Mouse (Mus musculus): ENCODE measurements at regions not wholly inside any gene's neighbourhood (a gene's known extent, or its start where the extent isn't known, plus 50 kb on each side); places are given as distances from the start of the nearest gene placed in this dataset.

DNA sequence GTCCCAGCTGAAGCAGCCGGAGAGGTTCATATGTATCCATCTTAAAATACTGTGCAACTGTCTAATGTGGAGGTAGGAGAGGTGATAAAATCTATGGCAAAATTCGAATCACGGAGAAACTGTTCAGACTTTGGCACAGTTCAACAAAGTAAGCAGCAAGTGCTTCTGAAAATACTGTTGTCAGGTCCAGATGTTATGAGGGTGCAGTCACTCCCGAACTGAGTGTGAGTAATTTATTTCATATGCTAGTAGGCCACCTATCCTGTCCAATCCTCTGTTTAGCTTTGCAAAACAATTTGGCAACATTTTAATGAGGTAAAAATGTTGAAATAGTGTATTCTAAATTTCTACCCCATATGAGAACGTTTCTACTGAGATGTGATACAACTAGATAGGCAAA, 90.1 kb upstream of the Zfp770 start:
- ATAC-seq (replicated peaks; ENCODE audit: low FRiP score, low TSS enrichment, poor library complexity, severe bottlenecking), result no peak

DNA sequence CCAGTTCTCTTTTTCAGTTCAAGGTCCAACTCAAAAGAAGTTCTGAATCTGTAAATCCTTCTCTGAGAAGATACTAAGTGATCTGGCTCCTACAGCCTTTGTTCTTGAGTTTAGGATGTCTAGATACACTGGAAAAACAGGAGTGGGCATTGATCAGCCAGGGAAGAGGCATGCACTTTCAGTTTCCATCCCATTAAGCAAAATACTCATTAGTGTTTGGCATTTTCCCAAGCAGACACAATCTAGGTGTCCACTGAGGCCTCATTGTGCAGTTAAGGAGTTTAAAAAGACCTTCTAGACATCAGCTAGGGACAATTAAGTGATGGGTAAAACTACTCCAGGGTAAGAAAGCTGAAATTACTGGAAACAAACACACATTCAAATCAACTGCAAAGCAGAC, 74.3 kb upstream of the Zfp770 start:
- no peak for ATAC-seq (replicated peaks; ENCODE audit: low FRiP score, low TSS enrichment, poor library complexity, severe bottlenecking)

DNA sequence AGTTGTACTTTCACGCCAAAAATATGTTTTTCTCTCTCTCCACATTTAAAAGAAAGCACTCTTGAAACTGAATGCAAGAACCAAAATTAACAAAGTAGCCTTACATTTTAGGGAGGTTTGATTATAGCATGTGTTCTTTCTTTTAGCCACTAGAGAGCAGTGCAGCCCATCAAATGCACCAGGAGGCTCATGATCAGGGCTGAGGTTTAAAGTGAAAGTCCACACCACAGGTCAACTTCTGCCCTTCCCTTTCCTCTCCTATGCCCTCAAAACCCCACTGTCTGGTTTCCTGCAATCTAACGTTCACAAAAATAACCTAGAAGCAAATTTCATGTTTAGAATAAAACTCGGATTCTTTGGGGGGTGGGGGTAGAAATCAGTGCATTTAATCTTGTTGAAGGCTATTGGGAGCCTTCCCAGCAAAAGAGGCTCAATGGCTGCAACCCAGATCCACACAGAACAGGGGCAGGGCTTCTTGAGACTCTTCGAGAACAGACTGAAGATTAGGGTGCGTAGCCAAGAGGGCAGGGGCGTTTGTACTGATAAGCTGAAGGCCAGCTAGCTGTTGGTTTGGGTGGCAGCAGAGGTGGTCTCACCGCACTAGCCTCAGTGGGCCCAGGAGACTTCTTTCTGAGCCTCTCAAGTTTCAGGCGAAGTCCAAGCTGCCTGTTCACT, 59.3 kb upstream of the Zfp770 start:
- peak; percentile 92 for ATAC-seq (replicated peaks; ENCODE audit: low FRiP score, low TSS enrichment, poor library complexity, severe bottlenecking)

DNA sequence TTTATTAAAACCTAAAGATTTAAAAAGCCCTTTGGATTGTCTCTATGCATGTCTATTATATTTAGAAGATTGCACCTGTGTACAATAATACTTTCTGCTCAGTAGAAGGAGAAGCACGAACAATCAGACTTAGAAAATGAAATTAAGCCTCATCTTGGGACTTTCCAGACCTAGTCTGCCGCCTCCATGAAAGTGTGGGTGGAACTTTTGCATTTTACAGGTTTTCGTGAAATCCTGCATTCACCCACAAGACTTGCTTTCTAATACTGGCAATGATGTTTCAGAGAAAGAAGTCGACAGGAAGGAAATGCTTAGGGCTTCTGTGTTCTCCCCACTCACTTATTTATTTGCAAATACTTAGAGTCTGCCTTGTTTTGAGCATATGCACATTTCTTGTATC, 58.3 kb upstream of the Zfp770 start:
- no peak for ATAC-seq (replicated peaks; ENCODE audit: low FRiP score, low TSS enrichment, poor library complexity, severe bottlenecking)
